Mouse (Mus musculus) gastrocnemius, adult 2 months (tissue): ENCODE results near the gene 1110002E22Rik. TPM values are rescaled to one million over a fixed set of nuclear protein-coding genes. Genes with fewer than 3 reads are reported as not detected.

Experiments used
- DNase-seq: peaks from one replicate; pipeline ENCODE4 v3.0.0; 2022
- H3K27ac ChIP-seq: fragments of 200-600 bp; 2 replicates; pipeline ENCODE4 v1.8.1; 2022; ENCODE audit warnings: mild to moderate bottlenecking
- H3K4me3 ChIP-seq: fragments of 200-600 bp; 2 replicates; pipeline ENCODE4 v1.8.1; 2022; ENCODE audit warnings: mild to moderate bottlenecking, moderate library complexity
- CTCF ChIP-seq: fragments of 200-600 bp; IDR thresholded peaks from 2 replicates; pipeline ENCODE4 v1.8.1; 2022; ENCODE audit warnings: antibody characterized with exemption, mild to moderate bottlenecking, moderate library complexity
- intact Hi-C: fragments of 180-260 bp; cut with DNase I; formaldehyde crosslinking; loops from one replicate; pipeline ENCODE4 v1.15.1; 2025
- long read RNA-seq, 2 experiments: library from polyadenylated mRNA; stranded (forward); transcript quantifications; one replicate each; pipeline ENCODE4 v2.0.0; 2021
- total RNA-seq, 2 experiments: library from RNA; stranded (reverse); gene quantifications; 2 replicates each; pipeline ENCODE4 v1.2.3; 2021

The 1110002E22Rik gene
- total RNA-seq = 100 to 1,000 TPM; 120 to 128 TPM
- long read RNA-seq, experiment 1, full-length matches to known transcripts = 26 of 54 reads
- long read RNA-seq, experiment 1, partial matches to known transcripts = 1 of 54 reads
- long read RNA-seq, experiment 1, other reads (novel, unspliced or antisense) = 27 of 54 reads
- long read RNA-seq, experiment 2, full-length matches to known transcripts = 20 of 41 reads
- long read RNA-seq, experiment 2, partial matches to known transcripts = 16 of 41 reads
- long read RNA-seq, experiment 2, other reads (novel, unspliced or antisense) = 5 of 41 reads

- DNase-seq = peak; percentile 66
- Histone ChIP-seq H3K4me3 (peak within 1 kb of the TSS; percentile 75), H3K27ac (peak within 1 kb of the TSS; percentile 97)
- intact Hi-C loops = no loop called here
- TF ChIP-seq CTCF = no peak
Observed at GRCm38 (mm10) chr3:138064732-138065645, at the start of gene 1110002E22Rik. Gene 1110002E22Rik (plus strand): TSS chr3:138065052.

GRCm38 (mm10) chr3:138016810-138017209 lies 48.0 kb upstream of the 1110002E22Rik start:
- intact Hi-C loops = no loop called here
- DNase-seq = peak; percentile 43
- TF ChIP-seq CTCF = no peak
- Histone ChIP-seq H3K4me3 (peak overlapping the region; percentile 56), H3K27ac (peak overlapping the region; percentile 91)

GRCm38 (mm10) chr3:138022003-138022402 lies 42.8 kb upstream of the 1110002E22Rik start:
- DNase-seq = no peak
- H3K4me3 ChIP-seq = no peak overlapping the region
- intact Hi-C loops = no loop called here
- no peak for TF ChIP-seq CTCF
- no peak overlapping the region for H3K27ac ChIP-seq

- no peak for TF ChIP-seq CTCF
- Histone ChIP-seq H3K4me3 (no peak overlapping the region), H3K27ac (no peak overlapping the region)
- intact Hi-C loops = no loop called here
- DNase-seq = no peak
Observed at GRCm38 (mm10) chr3:138022651-138023050, 42.2 kb upstream of the 1110002E22Rik start.

- Histone ChIP-seq H3K4me3 (peak overlapping the region; percentile 56), H3K27ac (peak overlapping the region; percentile 90)
Observed at GRCm38 (mm10) chr3:138026286-138026685, 38.6 kb upstream of the 1110002E22Rik start.

GRCm38 (mm10) chr3:138027575-138028362 lies 37.1 kb upstream of the 1110002E22Rik start:
- intact Hi-C loops = loop anchor here (2.0 kb wide), 1 partner anchor 39 kb away; the partner anchor contains the start of gene Gm5105
- H3K27ac ChIP-seq = peak overlapping the region; percentile 90
- no peak for TF ChIP-seq CTCF

More at GRCm38 (mm10) chr3:138026286-138026685, 38.6 kb upstream of the 1110002E22Rik start:
- intact Hi-C loops = no loop called here
- peak; percentile 90 for DNase-seq
- no peak for TF ChIP-seq CTCF

GRCm38 (mm10) chr3:138029351-138029750 lies 35.5 kb upstream of the 1110002E22Rik start:
- intact Hi-C loops = loop anchor here (2.0 kb wide), 1 partner anchor 37 kb away; the partner anchor contains the start of gene Gm5105
- peak overlapping the region; percentile 90 for H3K27ac ChIP-seq
- DNase-seq = peak; percentile 90
- TF ChIP-seq CTCF = no peak
- H3K4me3 ChIP-seq = peak overlapping the region; percentile 4; the same call in 1 of the 2 replicates

More at GRCm38 (mm10) chr3:138027575-138028362, 37.1 kb upstream of the 1110002E22Rik start:
- H3K4me3 ChIP-seq = no peak overlapping the region
- DNase-seq = no peak

- peak overlapping the region; percentile 90 for H3K27ac ChIP-seq
- H3K4me3 ChIP-seq = no peak overlapping the region
- intact Hi-C loops = no loop called here
- TF ChIP-seq CTCF = no peak
- DNase-seq = no peak
Observed at GRCm38 (mm10) chr3:138030563-138030962, 34.3 kb upstream of the 1110002E22Rik start.

- no peak for TF ChIP-seq CTCF
- Histone ChIP-seq H3K27ac (no peak overlapping the region), H3K4me3 (no peak overlapping the region)
- no peak for DNase-seq
- intact Hi-C loops = no loop called here
Observed at GRCm38 (mm10) chr3:138033986-138034385, 30.9 kb upstream of the 1110002E22Rik start.

GRCm38 (mm10) chr3:138040938-138041337 lies 23.9 kb upstream of the 1110002E22Rik start:
- peak overlapping the region; percentile 69 for H3K27ac ChIP-seq
- H3K4me3 ChIP-seq = no peak overlapping the region
- intact Hi-C loops = no loop called here
- no peak for TF ChIP-seq CTCF
- DNase-seq = no peak

- no peak for TF ChIP-seq CTCF
- peak overlapping the region; percentile 69 for H3K27ac ChIP-seq
Observed at GRCm38 (mm10) chr3:138041591-138042301, 23.1 kb upstream of the 1110002E22Rik start.

GRCm38 (mm10) chr3:138043316-138043715 lies 21.5 kb upstream of the 1110002E22Rik start:
- TF ChIP-seq CTCF = no peak
- intact Hi-C loops = no loop called here
- no peak overlapping the region for H3K4me3 ChIP-seq
- peak overlapping the region; percentile 69 for H3K27ac ChIP-seq
- DNase-seq = peak; percentile 33

More at GRCm38 (mm10) chr3:138041591-138042301, 23.1 kb upstream of the 1110002E22Rik start:
- DNase-seq = no peak
- intact Hi-C loops = no loop called here
- H3K4me3 ChIP-seq = peak overlapping the region; percentile 46
